Mouse (Mus musculus) liver, embryonic 11.5 days (tissue): ENCODE data around the gene Timm8b. TPM values are rescaled to one million over a fixed set of nuclear protein-coding genes. Genes with fewer than 3 reads are reported as not detected.

Experiments used
- ATAC-seq: fragments of 200-750 bp; cut with Nextera tagmentation; replicated peaks from 2 replicates; pipeline ENCODE4 v1.8.0; 2017; ENCODE audit warnings: moderate number of reproducible peaks, mild to moderate bottlenecking, moderate TSS enrichment, moderate library complexity; ENCODE audit not compliant: low FRiP score
- DNase-seq: peaks from one replicate; pipeline ENCODE4 v3.0.0-alpha.2; 2017; ENCODE audit warnings: low spot score
- H3K27ac ChIP-seq: fragments of 300-500 bp; sonication (generic); 2 replicates; pipeline ENCODE4 v1.5.1; 2014; ENCODE audit warnings: mild to moderate bottlenecking, low read depth, low read length, control low read depth
- H3K27me3 ChIP-seq: fragments of 300-500 bp; sonication (generic); replicated peaks from 2 replicates; pipeline ENCODE4 v1.6.1; 2014; ENCODE audit warnings: low read length, mixed read lengths; ENCODE audit not compliant: control insufficient read depth, insufficient read depth
- H3K36me3 ChIP-seq: fragments of 300-500 bp; sonication (generic); 2 replicates; pipeline ENCODE4 v1.6.1; 2014; ENCODE audit warnings: mild to moderate bottlenecking, low read length, moderate library complexity, mixed read lengths; ENCODE audit not compliant: control insufficient read depth, insufficient read depth
- H3K4me1 ChIP-seq: fragments of 300-500 bp; sonication (generic); replicated peaks from 2 replicates; pipeline ENCODE4 v1.6.1; 2014; ENCODE audit warnings: low read length, mixed read lengths; ENCODE audit not compliant: control insufficient read depth, insufficient read depth
- H3K4me2 ChIP-seq: fragments of 300-500 bp; sonication (generic); 2 replicates; pipeline ENCODE4 v1.6.1; 2014; ENCODE audit warnings: mild to moderate bottlenecking, control low read depth, moderate library complexity
- H3K4me3 ChIP-seq: fragments of 300-500 bp; sonication (generic); 2 replicates; pipeline ENCODE4 v1.5.1; 2014; ENCODE audit warnings: low read depth, low read length, control low read depth
- H3K9ac ChIP-seq: fragments of 300-500 bp; sonication (generic); 2 replicates; pipeline ENCODE4 v1.6.1; 2014; ENCODE audit warnings: low read depth, low read length, control low read depth
- H3K9me3 ChIP-seq: fragments of 300-500 bp; sonication (generic); 2 replicates; pipeline ENCODE4 v1.6.1; 2016; ENCODE audit warnings: low read length, inconsistent platforms, mixed read lengths; ENCODE audit not compliant: control insufficient read depth
- WGBS: fragments of 180-500 bp; shearing (Covaris S2); extraction: QIAGEN DNeasy Blood & Tissue Kit; methylation state at CpG from one replicate; pipeline ENCODE4 v1.1.7; 2014; 5-methylcytosine and 5-hydroxymethylcytosine counted together
- polyA plus RNA-seq: library from polyadenylated mRNA; unstranded; fragments of >200 nt; fragmentation: Nextera tagmentation; extraction: Ambion mirVana; gene quantifications from 2 replicates; pipeline ENCODE4 v1.2.1, GENCODE M21; 2014

Timm8b gene
- 301 and 312 TPM in 2 replicates for polyA plus RNA-seq

GRCm38 (mm10) chr9:50603189-50603997, at the start of gene Timm8b, which contains the start of gene Sdhd:
Timm8b (plus strand) TSS chr9:50603910.
Sdhd (minus strand) TSS chr9:50603812.
- H3K27me3 ChIP-seq, result no peaks in the 10 kb centered on the region
- H3K4me1 ChIP-seq, result peaks cover 15% of the 10 kb centered on the region
- ATAC-seq (peak; percentile 90), DNase-seq (peak; percentile 90)
- peak within 1 kb of the TSS; percentile 73 for H3K4me2 ChIP-seq
- peak within 1 kb of the TSS; percentile 66 for H3K27ac ChIP-seq
- peak within 1 kb of the TSS; percentile 85 for H3K9ac ChIP-seq
- WGBS, result under 1% methylated on average over 48 of the region's 48 CpGs
- H3K9me3 ChIP-seq, result no peaks in the 10 kb centered on the region
- peak within 1 kb of the TSS; percentile 90 for H3K4me3 ChIP-seq
- H3K36me3 ChIP-seq, result peaks cover 27% of the 10 kb centered on the region

- no peak for ATAC-seq
- H3K27me3 ChIP-seq, result no peaks in the 10 kb centered on the region
- H3K36me3 ChIP-seq, result no peaks in the 10 kb centered on the region
- peak within 1 kb of the TSS; percentile 33; the same call in 1 of the 2 replicates for H3K4me2 ChIP-seq
- WGBS, result 32% methylated on average over 12 of the region's 12 CpGs
- no peak for DNase-seq
- H3K4me3 ChIP-seq, result no peak within 1 kb of the TSS
- H3K9ac ChIP-seq, result no peak within 1 kb of the TSS
- H3K9me3 ChIP-seq, result no peaks in the 10 kb centered on the region
- no peaks in the 10 kb centered on the region for H3K4me1 ChIP-seq
- H3K27ac ChIP-seq, result no peak within 1 kb of the TSS
Measured at GRCm38 (mm10) chr9:50554241-50555093, 49.2 kb upstream of the Timm8b start, which contains the start of gene Il18. Il18 (plus strand) TSS chr9:50554827.

- no peaks in the 10 kb centered on the region for H3K27me3 ChIP-seq
- no peak within 1 kb of the TSS for H3K4me3 ChIP-seq
- peak within 1 kb of the TSS; percentile 33; the same call in 1 of the 2 replicates for H3K4me2 ChIP-seq
- no peaks in the 10 kb centered on the region for H3K36me3 ChIP-seq
- WGBS, result 55% methylated on average over 2 of the region's 2 CpGs
- H3K9me3 ChIP-seq, result no peaks in the 10 kb centered on the region
- no peak within 1 kb of the TSS for H3K27ac ChIP-seq
- H3K4me1 ChIP-seq, result no peaks in the 10 kb centered on the region
- ATAC-seq (no peak), DNase-seq (no peak)
- no peak within 1 kb of the TSS for H3K9ac ChIP-seq
Measured at GRCm38 (mm10) chr9:50555094-50555446, 48.6 kb upstream of the Timm8b start, which contains the start of gene Bco2. Bco2 (minus strand) TSS chr9:50555181.

GRCm38 (mm10) chr9:50561145-50561917, 42.4 kb upstream of the Timm8b start, which contains the start of gene Tex12:
Tex12 (minus strand) TSS chr9:50561325.
- Histone ChIP-seq H3K4me3 (no peak within 1 kb of the TSS), H3K9ac (no peak within 1 kb of the TSS), H3K9me3 (no peaks in the 10 kb centered on the region), H3K4me2 (no peak within 1 kb of the TSS), H3K27me3 (no peaks in the 10 kb centered on the region), H3K36me3 (no peaks in the 10 kb centered on the region), H3K27ac (no peak within 1 kb of the TSS), H3K4me1 (no peaks in the 10 kb centered on the region)
- ATAC-seq, result no peak
- no peak for DNase-seq
- 80% methylated on average over 38 of the region's 38 CpGs for WGBS

GRCm38 (mm10) chr9:50561918-50562360, 41.8 kb upstream of the Timm8b start:
- no peak for DNase-seq
- Histone ChIP-seq H3K4me2 (no peak overlapping the region), H3K9me3 (no peaks in the 10 kb centered on the region), H3K27ac (no peak overlapping the region), H3K4me1 (no peaks in the 10 kb centered on the region), H3K27me3 (no peaks in the 10 kb centered on the region), H3K36me3 (no peaks in the 10 kb centered on the region), H3K4me3 (no peak overlapping the region), H3K9ac (no peak overlapping the region)
- WGBS, result 80% methylated on average over 2 of the region's 2 CpGs
- ATAC-seq, result no peak

GRCm38 (mm10) chr9:50565173-50565572, 38.5 kb upstream of the Timm8b start:
- Histone ChIP-seq H3K9ac (no peak overlapping the region), H3K9me3 (no peaks in the 10 kb centered on the region), H3K4me1 (no peaks in the 10 kb centered on the region), H3K27me3 (no peaks in the 10 kb centered on the region), H3K36me3 (no peaks in the 10 kb centered on the region), H3K4me2 (no peak overlapping the region), H3K4me3 (no peak overlapping the region), H3K27ac (no peak overlapping the region)
- WGBS, result 72% methylated on average over 7 of the region's 7 CpGs
- ATAC-seq (no peak), DNase-seq (no peak)

GRCm38 (mm10) chr9:50565940-50566339, 37.8 kb upstream of the Timm8b start:
- H3K36me3 ChIP-seq, result no peaks in the 10 kb centered on the region
- no peak overlapping the region for H3K9ac ChIP-seq
- H3K27me3 ChIP-seq, result no peaks in the 10 kb centered on the region
- 38% methylated on average over 4 of the region's 4 CpGs for WGBS
- no peak overlapping the region for H3K4me3 ChIP-seq
- H3K9me3 ChIP-seq, result no peaks in the 10 kb centered on the region
- no peak overlapping the region for H3K4me2 ChIP-seq
- ATAC-seq (no peak), DNase-seq (no peak)
- H3K4me1 ChIP-seq, result no peaks in the 10 kb centered on the region
- no peak overlapping the region for H3K27ac ChIP-seq

GRCm38 (mm10) chr9:50567372-50567771, 36.3 kb upstream of the Timm8b start:
- ATAC-seq, result no peak
- no peak overlapping the region for H3K9ac ChIP-seq
- H3K4me1 ChIP-seq, result no peaks in the 10 kb centered on the region
- no peak overlapping the region for H3K27ac ChIP-seq
- H3K36me3 ChIP-seq, result no peaks in the 10 kb centered on the region
- no peak overlapping the region for H3K4me3 ChIP-seq
- H3K27me3 ChIP-seq, result no peaks in the 10 kb centered on the region
- H3K9me3 ChIP-seq, result no peaks in the 10 kb centered on the region
- H3K4me2 ChIP-seq, result no peak overlapping the region
- no peak for DNase-seq
- WGBS, result 75% methylated on average over 4 of the region's 4 CpGs
